Mouse (Mus musculus) activated CD4-positive, CD25-positive, alpha-beta regulatory T cell (primary cell): Measurements from ENCODE around the gene Nptx1. TPM values are rescaled to one million over a fixed set of nuclear protein-coding genes. Genes with fewer than 3 reads are reported as not detected.

Experiments
- polyA plus RNA-seq, 2 experiments: library from polyadenylated mRNA; unstranded; fragments of 100-300 nt; shearing (Covaris generic); gene quantifications; one replicate each; pipeline ENCODE4 v1.2.1; 2017

Gene Nptx1
- polyA plus RNA-seq: not detected

DNA sequence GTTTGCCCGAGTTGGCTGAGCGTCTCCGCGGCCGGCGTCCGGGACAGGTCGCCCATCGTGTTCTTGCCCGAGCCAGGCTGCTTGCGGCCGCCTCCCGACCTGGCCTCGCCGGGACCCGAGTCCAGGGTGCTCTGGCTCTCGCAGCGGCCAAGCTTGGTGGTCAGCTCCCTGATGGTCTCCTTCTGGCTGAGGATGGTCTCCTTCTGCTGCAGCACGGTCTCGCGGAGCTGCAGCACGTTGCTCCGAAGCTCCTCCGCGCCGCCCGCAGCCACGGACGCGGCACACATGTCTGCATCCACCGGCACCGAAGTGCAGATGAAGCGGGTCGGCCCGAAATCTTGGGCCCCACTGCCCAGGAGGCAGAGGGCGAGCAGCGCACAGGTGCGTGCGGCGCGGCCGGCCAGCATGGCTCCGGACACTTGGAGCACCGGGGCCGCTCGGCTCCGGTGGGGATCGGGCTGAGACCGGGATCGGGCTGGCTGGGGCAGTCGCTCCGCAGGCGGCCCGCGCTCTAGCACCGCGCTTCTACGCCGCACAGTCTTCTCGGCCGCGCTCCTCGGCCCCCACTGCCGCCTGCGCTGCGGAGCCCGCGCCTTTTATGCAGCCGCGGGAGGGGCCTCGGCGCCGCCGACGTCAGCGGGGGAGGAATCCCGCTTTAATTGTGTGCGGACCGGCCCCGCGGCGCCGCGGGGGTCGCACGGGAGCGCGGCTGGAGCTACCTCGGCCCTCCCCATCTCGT, at the start of gene Nptx1:
Gene Nptx1 (minus strand): TSS at position 571 of the 739 bp plus-strand sequence.

GRCm38 (mm10) chr11:119490861-119491689, 56.5 kb downstream of the Nptx1 start, which contains the start of gene Endov:
Endov (plus strand) TSS chr11:119491347.

Other genes starting within 250 kb of the Nptx1 start
- 100 to 1,000 TPM; 263 to 344 TPM for gene Eif4a3, start 247.7 kb downstream of the Nptx1 start, polyA plus RNA-seq
- under 1 TPM in 1 of 2 experiments, not detected in 1; 0.12 TPM for gene Card14, start 240.0 kb downstream of the Nptx1 start, polyA plus RNA-seq
- gene Sgsh, start 192.2 kb downstream of the Nptx1 start, polyA plus RNA-seq: 10 to 100 TPM; 15.1 to 19.5 TPM
- gene Slc26a11, start 192.2 kb downstream of the Nptx1 start, polyA plus RNA-seq: 10 to 100 TPM; 12.9 to 22.0 TPM
- 10 to 100 TPM; 18.9 to 23.9 TPM for gene Rnf213, start 154.7 kb downstream of the Nptx1 start, polyA plus RNA-seq
- 10 to 100 TPM; 24.5 TPM for gene Endov, start 56.4 kb downstream of the Nptx1 start, polyA plus RNA-seq
- 10 to 100 TPM; 13.5 to 16.6 TPM for gene Rptor, start 55.2 kb upstream of the Nptx1 start, polyA plus RNA-seq